Mouse (Mus musculus) frontal cortex, postnatal 36 days (tissue): ENCODE results near the gene Olfr1354.
"Not testable (repeated sequence)": the region's sequence is repeated elsewhere in the genome, so short reads cannot be mapped to it uniquely, and the experiment has no call there.

ENCODE experiments used
- DNase-seq, 2 experiments: peaks; one replicate each; pipeline ENCODE4 v3.0.0; 2022; ENCODE audit warnings: low spot score in 2 of 2

Olfr1354 gene

GRCm38 (mm10) chr10:78912871-78913270, at the start of gene Olfr1354:
Olfr1354 (plus strand) TSS chr10:78913171.
- not testable (repeated sequence) for DNase-seq

- no peak for DNase-seq
These were observed 37.7 kb upstream of the Olfr1354 start, which contains the start of gene Olfr1355 for GRCm38 (mm10) chr10:78875240-78875639. Olfr1355 (plus strand) TSS chr10:78875540.

DNA sequence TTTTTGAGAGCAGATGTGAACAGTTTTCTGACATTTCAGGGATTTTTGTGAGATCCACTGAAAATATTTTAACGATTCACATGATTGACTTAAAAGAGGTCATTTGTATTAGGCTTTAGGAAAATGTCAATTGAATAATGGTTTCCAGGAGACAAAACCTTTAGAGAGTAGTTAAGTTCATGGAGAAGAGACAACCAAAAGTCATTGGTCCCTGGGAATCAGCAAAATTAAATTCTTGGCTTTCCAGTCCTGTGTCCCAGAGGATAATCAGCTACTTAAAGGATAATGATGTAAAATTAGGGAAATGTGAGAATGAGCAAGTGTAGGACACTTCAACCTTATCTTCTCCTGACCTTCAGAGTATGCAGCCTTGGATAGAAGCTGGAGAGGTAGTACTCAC, 37.4 kb downstream of the Olfr1354 start, which contains the start of gene Olfr8:
Olfr8 (plus strand) TSS at position 301 of the 400 bp plus-strand sequence.
- not testable (repeated sequence) for DNase-seq

- DNase-seq: not testable (repeated sequence)
These were observed 50.0 kb downstream of the Olfr1354 start, which contains the start of gene Olfr1353 for GRCm38 (mm10) chr10:78963009-78963408. Olfr1353 (plus strand) TSS chr10:78963309.
